Mouse (Mus musculus) midbrain, embryonic 11.5 days (tissue): ENCODE measurements around the gene Tssk1. TPM values are rescaled to one million over a fixed set of nuclear protein-coding genes. Genes with fewer than 3 reads are reported as not detected.

Experiments
- ATAC-seq: fragments of 200-750 bp; cut with Nextera tagmentation; 2 replicates; pipeline ENCODE4 v1.8.0; 2017; ENCODE audit warnings: moderate TSS enrichment, moderate library complexity; ENCODE audit not compliant: low FRiP score
- DNase-seq: peaks from one replicate; pipeline ENCODE4 v3.0.0; 2015; ENCODE audit warnings: low spot score; ENCODE audit errors: missing footprints
- H3K27ac ChIP-seq: fragments of 300-500 bp; sonication (generic); 2 replicates; pipeline ENCODE4 v1.5.1; 2014; ENCODE audit warnings: low read depth, low read length
- H3K27me3 ChIP-seq: fragments of 300-500 bp; sonication (generic); 2 replicates; pipeline ENCODE4 v1.6.1; 2014; ENCODE audit warnings: mild to moderate bottlenecking, low read length, moderate library complexity, mixed read lengths; ENCODE audit not compliant: control insufficient read depth, insufficient read depth
- H3K36me3 ChIP-seq: fragments of 300-500 bp; sonication (generic); 2 replicates; pipeline ENCODE4 v1.6.1; 2014; ENCODE audit warnings: mild to moderate bottlenecking, low read length, moderate library complexity, mixed read lengths; ENCODE audit not compliant: control insufficient read depth, insufficient read depth
- H3K4me1 ChIP-seq: fragments of 300-500 bp; sonication (generic); 2 replicates; pipeline ENCODE4 v1.6.1; 2014; ENCODE audit warnings: low read length; ENCODE audit not compliant: control insufficient read depth, insufficient read depth
- H3K4me2 ChIP-seq: fragments of 300-500 bp; sonication (generic); 2 replicates; pipeline ENCODE4 v1.6.1; 2014; ENCODE audit warnings: mild to moderate bottlenecking, moderate library complexity
- H3K4me3 ChIP-seq: fragments of 300-500 bp; sonication (generic); 2 replicates; pipeline ENCODE4 v1.5.1; 2014; ENCODE audit warnings: low read depth, low read length
- H3K9ac ChIP-seq: fragments of 300-500 bp; sonication (generic); 2 replicates; pipeline ENCODE4 v1.6.1; 2014; ENCODE audit warnings: low read length
- H3K9me3 ChIP-seq: fragments of 300-500 bp; sonication (generic); 2 replicates; pipeline ENCODE4 v1.6.1; 2016; ENCODE audit warnings: low read length; ENCODE audit not compliant: control insufficient read depth
- WGBS: fragments of 180-500 bp; shearing (Covaris S2); extraction: QIAGEN DNeasy Blood & Tissue Kit; methylation state at CpG from one replicate; pipeline ENCODE4 v1.1.7; 2014; 5-methylcytosine and 5-hydroxymethylcytosine counted together
- polyA plus RNA-seq: library from polyadenylated mRNA; unstranded; fragments of >200 nt; fragmentation: Nextera tagmentation; extraction: Ambion mirVana; gene quantifications from 2 replicates; pipeline ENCODE4 v1.2.1, GENCODE M21; 2014

Tssk1 gene
- polyA plus RNA-seq, result not detected in 2 replicates

- WGBS, result 77% methylated on average over 2 of the region's 2 CpGs
- Histone ChIP-seq H3K27ac (no peak within 1 kb of the TSS), H3K9me3 (no peaks in the 10 kb centered on the region), H3K9ac (no peak within 1 kb of the TSS), H3K4me3 (no peak within 1 kb of the TSS), H3K4me2 (no peak within 1 kb of the TSS), H3K27me3 (no peaks in the 10 kb centered on the region), H3K4me1 (peaks cover 16% of the 10 kb centered on the region), H3K36me3 (peaks cover 2% of the 10 kb centered on the region; the same call in 1 of the 2 replicates)
- ATAC-seq, result no peak
- peak; percentile 26 for DNase-seq
Measured at GRCm38 (mm10) chr16:17893923-17894322, at the start of gene Tssk1. TSS of gene Tssk1 (plus strand) at chr16:17894223.

DNA sequence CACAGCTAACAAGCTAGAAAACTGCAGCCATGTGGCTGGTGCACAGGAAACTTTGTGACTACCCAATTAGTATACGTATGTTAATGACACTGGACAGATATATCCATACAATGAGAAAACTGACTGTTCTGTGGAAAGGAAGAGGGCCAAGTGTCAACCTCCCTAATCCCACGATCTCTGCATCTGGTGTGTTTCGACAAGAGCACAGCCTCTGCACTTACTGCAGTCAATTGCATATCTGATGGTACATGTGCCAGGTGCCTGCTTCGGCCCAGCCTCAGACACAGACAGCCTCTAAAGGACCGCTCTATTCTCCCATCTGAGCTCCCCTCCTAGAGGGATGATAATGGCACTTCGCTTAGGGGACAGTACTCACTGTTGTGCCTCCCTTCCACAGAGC lies 45.6 kb upstream of the Tssk1 start:
- Histone ChIP-seq H3K27ac (no peak overlapping the region), H3K27me3 (no peaks in the 10 kb centered on the region), H3K9me3 (no peaks in the 10 kb centered on the region), H3K4me1 (no peaks in the 10 kb centered on the region), H3K4me3 (no peak overlapping the region), H3K36me3 (peaks cover 28% of the 10 kb centered on the region), H3K4me2 (no peak overlapping the region), H3K9ac (no peak overlapping the region)
- no peak for ATAC-seq
- 95% methylated on average over 6 of the region's 6 CpGs for WGBS
- no peak for DNase-seq

DNA sequence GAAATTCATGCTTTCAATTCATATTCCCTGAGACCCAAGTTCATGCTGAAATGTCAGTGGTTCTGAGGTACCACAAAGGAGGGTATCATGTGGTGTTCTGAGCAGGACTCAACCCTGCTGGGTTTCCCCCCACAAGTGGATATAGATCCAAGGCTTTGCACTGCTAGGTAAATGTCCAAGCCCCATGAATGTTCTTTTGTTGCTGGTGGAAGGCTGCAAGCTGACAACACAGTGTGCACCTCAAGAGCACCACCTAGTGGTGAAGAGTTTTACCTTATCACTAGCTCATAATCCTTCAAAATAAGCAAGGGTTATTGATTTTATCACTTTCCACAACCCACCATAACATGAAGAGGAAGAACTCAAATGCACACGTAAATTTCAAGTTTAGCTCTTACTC lies 45.1 kb upstream of the Tssk1 start:
- H3K9me3 ChIP-seq, result no peaks in the 10 kb centered on the region
- no peaks in the 10 kb centered on the region for H3K4me1 ChIP-seq
- H3K9ac ChIP-seq, result no peak overlapping the region
- H3K4me3 ChIP-seq, result no peak overlapping the region
- DNase-seq (peak; percentile 93), ATAC-seq (no peak)
- no peak overlapping the region for H3K27ac ChIP-seq
- 28% methylated on average over 1 of the region's 1 CpGs for WGBS
- no peaks in the 10 kb centered on the region for H3K27me3 ChIP-seq
- no peak overlapping the region for H3K4me2 ChIP-seq
- H3K36me3 ChIP-seq, result peaks cover 28% of the 10 kb centered on the region

GRCm38 (mm10) chr16:17849486-17849885 lies 44.5 kb upstream of the Tssk1 start:
- H3K27ac ChIP-seq, result no peak overlapping the region
- WGBS, result 89% methylated on average over 6 of the region's 6 CpGs
- H3K4me2 ChIP-seq, result no peak overlapping the region
- ATAC-seq (no peak), DNase-seq (no peak)
- H3K4me3 ChIP-seq, result no peak overlapping the region
- H3K36me3 ChIP-seq, result peaks cover 23% of the 10 kb centered on the region
- H3K9ac ChIP-seq, result no peak overlapping the region
- H3K4me1 ChIP-seq, result no peaks in the 10 kb centered on the region
- no peaks in the 10 kb centered on the region for H3K9me3 ChIP-seq
- no peaks in the 10 kb centered on the region for H3K27me3 ChIP-seq

DNA sequence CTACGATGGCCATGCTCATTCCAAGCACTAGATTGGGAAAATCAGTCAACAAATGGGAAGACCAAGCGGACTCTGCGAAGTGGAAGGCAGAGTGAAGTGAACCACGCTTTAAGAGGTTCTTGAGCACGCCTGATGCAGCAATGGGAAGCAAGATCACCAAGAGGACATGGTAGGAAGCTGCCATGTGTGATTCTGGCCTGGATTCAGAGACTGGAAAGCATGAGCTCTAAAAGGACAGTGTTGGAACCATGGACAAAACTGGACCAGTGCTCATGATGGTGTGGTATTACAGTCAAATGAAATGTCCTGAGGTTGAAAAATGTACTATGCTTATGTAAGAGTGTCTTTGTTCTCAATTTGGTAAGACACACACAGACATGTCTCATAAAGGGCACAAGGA lies 42.7 kb upstream of the Tssk1 start:
- Histone ChIP-seq H3K4me2 (no peak overlapping the region), H3K4me3 (no peak overlapping the region), H3K27ac (no peak overlapping the region), H3K27me3 (no peaks in the 10 kb centered on the region), H3K4me1 (no peaks in the 10 kb centered on the region), H3K9me3 (no peaks in the 10 kb centered on the region), H3K36me3 (peaks cover 20% of the 10 kb centered on the region), H3K9ac (no peak overlapping the region)
- WGBS, result 96% methylated on average over 5 of the region's 5 CpGs
- DNase-seq (peak; percentile 77), ATAC-seq (no peak)

- Histone ChIP-seq H3K27me3 (no peaks in the 10 kb centered on the region), H3K9ac (no peak overlapping the region), H3K4me1 (no peaks in the 10 kb centered on the region), H3K4me3 (no peak overlapping the region), H3K36me3 (peaks cover 22% of the 10 kb centered on the region), H3K27ac (no peak overlapping the region), H3K9me3 (no peaks in the 10 kb centered on the region), H3K4me2 (no peak overlapping the region)
- ATAC-seq, result no peak
- DNase-seq, result no peak
- WGBS, result 95% methylated on average over 1 of the region's 1 CpGs
Measured at GRCm38 (mm10) chr16:17851860-17852259, 42.2 kb upstream of the Tssk1 start.

DNA sequence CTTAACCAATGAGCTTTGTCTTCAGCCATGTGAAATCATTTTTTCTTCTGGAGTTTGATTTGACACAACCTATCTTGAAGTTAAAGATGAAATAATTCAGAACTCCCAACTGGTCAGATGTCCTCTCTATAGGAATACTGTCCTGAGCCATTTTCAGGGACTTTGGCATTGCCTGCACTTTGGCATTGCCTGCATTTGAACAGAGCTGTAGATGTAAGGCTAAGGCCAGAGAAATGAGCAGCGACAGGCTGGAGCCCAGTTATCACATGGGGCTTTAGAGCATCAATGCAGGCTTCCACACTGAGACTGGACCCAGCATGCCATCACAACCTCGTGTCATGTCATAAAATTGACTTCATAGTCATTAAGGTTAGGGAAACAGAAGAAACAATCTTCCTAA lies 40.8 kb upstream of the Tssk1 start:
- Histone ChIP-seq H3K4me3 (no peak overlapping the region), H3K36me3 (peaks cover 33% of the 10 kb centered on the region), H3K9me3 (no peaks in the 10 kb centered on the region), H3K27ac (no peak overlapping the region), H3K27me3 (no peaks in the 10 kb centered on the region), H3K4me1 (no peaks in the 10 kb centered on the region), H3K9ac (no peak overlapping the region), H3K4me2 (no peak overlapping the region)
- DNase-seq (no peak), ATAC-seq (no peak)
- WGBS, result 92% methylated on average over 2 of the region's 2 CpGs

- no peak overlapping the region for H3K4me3 ChIP-seq
- H3K9me3 ChIP-seq, result no peaks in the 10 kb centered on the region
- no peak overlapping the region for H3K9ac ChIP-seq
- DNase-seq, result no peak
- no peak overlapping the region for H3K4me2 ChIP-seq
- peaks cover under 1% of the 10 kb centered on the region; the same call in 1 of the 2 replicates for H3K4me1 ChIP-seq
- no peak overlapping the region for H3K27ac ChIP-seq
- 90% methylated on average over 7 of the region's 7 CpGs for WGBS
- ATAC-seq, result no peak
- no peaks in the 10 kb centered on the region for H3K27me3 ChIP-seq
- H3K36me3 ChIP-seq, result peaks cover 27% of the 10 kb centered on the region
Measured at GRCm38 (mm10) chr16:17857157-17857556, 36.9 kb upstream of the Tssk1 start.

DNA sequence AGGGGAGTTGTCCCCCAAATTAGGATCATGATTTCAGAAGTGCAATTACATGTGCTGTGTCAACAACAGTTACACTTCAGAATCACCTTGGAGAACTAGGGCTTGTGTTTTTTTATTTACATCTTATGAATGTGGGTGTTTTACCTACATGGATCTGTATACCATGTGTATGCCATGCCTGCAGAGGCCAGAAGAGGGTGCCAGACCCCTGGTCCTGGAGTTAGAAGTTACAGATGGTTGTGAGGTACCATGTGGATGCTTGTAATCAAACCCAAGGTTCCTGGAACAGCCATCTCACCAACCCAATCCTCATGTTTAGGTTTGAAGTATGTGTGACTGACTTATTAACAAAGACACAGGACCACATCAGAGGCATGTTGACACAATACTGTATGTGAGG lies 35.4 kb upstream of the Tssk1 start:
- Histone ChIP-seq H3K4me3 (no peak overlapping the region), H3K4me1 (peaks cover 4% of the 10 kb centered on the region; the same call in 1 of the 2 replicates), H3K36me3 (peaks cover 24% of the 10 kb centered on the region), H3K4me2 (no peak overlapping the region), H3K27me3 (no peaks in the 10 kb centered on the region), H3K27ac (no peak overlapping the region), H3K9me3 (no peaks in the 10 kb centered on the region), H3K9ac (no peak overlapping the region)
- ATAC-seq (no peak), DNase-seq (no peak)

GRCm38 (mm10) chr16:17865293-17865692 lies 28.7 kb upstream of the Tssk1 start:
- H3K27ac ChIP-seq, result no peak overlapping the region
- 91% methylated on average over 2 of the region's 2 CpGs for WGBS
- DNase-seq (no peak), ATAC-seq (no peak)
- H3K4me1 ChIP-seq, result peaks cover 4% of the 10 kb centered on the region; the same call in 1 of the 2 replicates
- no peak overlapping the region for H3K4me3 ChIP-seq
- H3K4me2 ChIP-seq, result no peak overlapping the region
- peaks cover 3% of the 10 kb centered on the region; the same call in 1 of the 2 replicates for H3K36me3 ChIP-seq
- H3K9ac ChIP-seq, result no peak overlapping the region
- H3K9me3 ChIP-seq, result no peaks in the 10 kb centered on the region
- H3K27me3 ChIP-seq, result no peaks in the 10 kb centered on the region
